Mouse (Mus musculus) bone marrow, adult 2 months (tissue): ENCODE results near the gene Plcb1.

Experiments
- CTCF ChIP-seq: fragments of 200-500 bp; IDR thresholded peaks from 2 replicates; pipeline ENCODE4 v1.5.1; 2011; ENCODE audit warnings: low read length, control low read depth; ENCODE audit not compliant: control insufficient read depth, insufficient read depth
- POLR2A ChIP-seq: fragments of 200-500 bp; IDR thresholded peaks from 2 replicates; pipeline ENCODE4 v1.6.1; 2011; ENCODE audit warnings: low read depth, mild to moderate bottlenecking, control low read depth, low read length, borderline replicate concordance; ENCODE audit not compliant: control insufficient read depth

GRCm38 (mm10) chr2:134930961-134931360 lies 145.1 kb downstream of the Plcb1 start:
- TF ChIP-seq POLR2A: no peak
- no peak for TF ChIP-seq CTCF
